Mouse (Mus musculus): ENCODE results near the gene Grm4. TPM values are rescaled to one million over a fixed set of nuclear protein-coding genes. Genes with fewer than 3 reads are reported as not detected.

The Grm4 gene
- polyA plus RNA-seq (2021): 0.01 TPM

GRCm38 (mm10) chr17:27521303-27521702 is at the start of gene Grm4:
Grm4 (minus strand) TSS chr17:27521403.
- POLR2A ChIA-PET: no interaction called here
- in situ Hi-C loops (cut with MboI; ENCODE audit: low pct_unique_long_range_greater_than_20kb): no loop called here
- peaks cover 12% of the 10 kb centered on the region for H3K27me3 ChIP-seq
- ATAC-seq (no peak), DNase-seq (ENCODE audit: low read depth, low spot score) (no peak)
- CTCF ChIA-PET: no interaction called here
- no peak for TF ChIP-seq CTCF (IDR thresholded peaks at IDR 0.05)

GRCm38 (mm10) chr17:27568228-27568627 is 47.0 kb upstream of the Grm4 start:
- H3K27me3 ChIP-seq: no peaks in the 10 kb centered on the region
- ChIA-PET CTCF (interaction anchor here (1.6 kb wide), 1 partner anchor 33 kb away, joined by 7 read pairs; no protein-coding TSS in a partner anchor), POLR2A (no interaction called here)
- TF ChIP-seq CTCF (IDR thresholded peaks at IDR 0.05): no peak
- ATAC-seq (no peak), DNase-seq (ENCODE audit: low read depth, low spot score) (no peak)
- in situ Hi-C loops (cut with MboI; ENCODE audit: low pct_unique_long_range_greater_than_20kb): loop anchor here (5.0 to 10.0 kb wide), 2 partner anchors 64 to 197 kb away; no protein-coding TSS in a partner anchor

- DNase-seq (ENCODE audit: low read depth, low spot score): no peak
- no peak for ATAC-seq
- no peaks in the 10 kb centered on the region for H3K27me3 ChIP-seq
- POLR2A ChIA-PET: interaction anchor here (0.5 to 1.7 kb wide), 3 partner anchors 8 to 57 kb away, joined by 3 to 5 read pairs (median 4); no protein-coding TSS in a partner anchor
- in situ Hi-C loops (cut with MboI; ENCODE audit: low pct_unique_long_range_greater_than_20kb): loop anchor here (5.0 to 10.0 kb wide), 2 partner anchors 66 to 199 kb away; no protein-coding TSS in a partner anchor
- no peak for TF ChIP-seq CTCF (IDR thresholded peaks at IDR 0.05)
- CTCF ChIA-PET: interaction anchor here (0.7 to 1.7 kb wide), 5 partner anchors 12 to 67 kb away, joined by 3 to 10 read pairs (median 3); no protein-coding TSS in a partner anchor
These were observed 44.7 kb upstream of the Grm4 start for GRCm38 (mm10) chr17:27565942-27566267.

GRCm38 (mm10) chr17:27565163-27565941 is 44.1 kb upstream of the Grm4 start, which contains the start of gene AI413582:
AI413582 (minus strand) TSS chr17:27565756.
- peak; percentile 82 for ATAC-seq
- no peak for DNase-seq (ENCODE audit: low read depth, low spot score)
- TF ChIP-seq CTCF (IDR thresholded peaks at IDR 0.05): no peak
- ChIA-PET CTCF (interaction anchor here (0.8 to 1.7 kb wide), 6 partner anchors 13 to 67 kb away, joined by 3 to 10 read pairs (median 3); no protein-coding TSS in a partner anchor), POLR2A (interaction anchor here (0.6 to 1.7 kb wide), 3 partner anchors 39 to 61 kb away, joined by 3 to 5 read pairs (median 3); no protein-coding TSS in a partner anchor)
- no peaks in the 10 kb centered on the region for H3K27me3 ChIP-seq
- in situ Hi-C loops (cut with MboI; ENCODE audit: low pct_unique_long_range_greater_than_20kb): loop anchor here (5.0 to 10.0 kb wide), 2 partner anchors 67 to 199 kb away; no protein-coding TSS in a partner anchor

GRCm38 (mm10) chr17:27564391-27565162 is 43.4 kb upstream of the Grm4 start:
- ChIA-PET CTCF (interaction anchor here (1.2 to 1.7 kb wide), 4 partner anchors 13 to 68 kb away, joined by 3 to 10 read pairs (median 3); no protein-coding TSS in a partner anchor), POLR2A (interaction anchor here (0.6 to 1.7 kb wide), 3 partner anchors 39 to 62 kb away, joined by 3 to 5 read pairs (median 3); no protein-coding TSS in a partner anchor)
- H3K27me3 ChIP-seq: no peaks in the 10 kb centered on the region
- in situ Hi-C loops (cut with MboI; ENCODE audit: low pct_unique_long_range_greater_than_20kb): loop anchor here (5.0 to 10.0 kb wide), 2 partner anchors 68 to 200 kb away; no protein-coding TSS in a partner anchor
- no peak for ATAC-seq
- TF ChIP-seq CTCF (IDR thresholded peaks at IDR 0.05): no peak
- DNase-seq (ENCODE audit: low read depth, low spot score): no peak

- in situ Hi-C loops (cut with MboI; ENCODE audit: low pct_unique_long_range_greater_than_20kb): loop anchor here (10.0 kb wide), 1 partner anchor 201 kb away; no protein-coding TSS in a partner anchor
These were observed 42.6 kb upstream of the Grm4 start for GRCm38 (mm10) chr17:27563771-27564244.

GRCm38 (mm10) chr17:27561809-27562526 is 40.8 kb upstream of the Grm4 start:
- TF ChIP-seq CTCF (IDR thresholded peaks at IDR 0.05): no peak
- no peaks in the 10 kb centered on the region for H3K27me3 ChIP-seq
- in situ Hi-C loops (cut with MboI; ENCODE audit: low pct_unique_long_range_greater_than_20kb): loop anchor here (10.0 kb wide), 1 partner anchor 203 kb away; no protein-coding TSS in a partner anchor
- ATAC-seq (no peak), DNase-seq (ENCODE audit: low read depth, low spot score) (peak; percentile 71)
- CTCF ChIA-PET: no interaction called here
- POLR2A ChIA-PET: interaction anchor here (1.2 kb wide), 1 partner anchor 62 kb away, joined by 3 read pairs; the partner anchor contains the start of gene Nudt3

More at GRCm38 (mm10) chr17:27563771-27564244, 42.6 kb upstream of the Grm4 start:
- DNase-seq (ENCODE audit: low read depth, low spot score): no peak
- ATAC-seq: no peak
- ChIA-PET POLR2A (interaction anchor here (0.7 kb wide), 1 partner anchor 13 kb away, joined by 3 read pairs; no protein-coding TSS in a partner anchor), CTCF (no interaction called here)
- TF ChIP-seq CTCF (IDR thresholded peaks at IDR 0.05): no peak
- H3K27me3 ChIP-seq: no peaks in the 10 kb centered on the region

- POLR2A ChIA-PET: interaction anchor here (0.6 to 1.2 kb wide), 2 partner anchors 63 to 200 kb away, joined by 3 read pairs; partner anchors contain the start of gene Nudt3
- DNase-seq (ENCODE audit: low read depth, low spot score): no peak
- ATAC-seq: no peak
- CTCF ChIA-PET: no interaction called here
- no peak for TF ChIP-seq CTCF (IDR thresholded peaks at IDR 0.05)
- H3K27me3 ChIP-seq: no peaks in the 10 kb centered on the region
- in situ Hi-C loops (cut with MboI; ENCODE audit: low pct_unique_long_range_greater_than_20kb): loop anchor here (10.0 kb wide), 1 partner anchor 204 kb away; no protein-coding TSS in a partner anchor
These were observed 39.8 kb upstream of the Grm4 start for GRCm38 (mm10) chr17:27560926-27561480.

- in situ Hi-C loops (cut with MboI; ENCODE audit: low pct_unique_long_range_greater_than_20kb): no loop called here
- POLR2A ChIA-PET: interaction anchor here (0.6 kb wide), 1 partner anchor 59 kb away, joined by 3 read pairs; no protein-coding TSS in a partner anchor
- H3K27me3 ChIP-seq: no peaks in the 10 kb centered on the region
- TF ChIP-seq CTCF (IDR thresholded peaks at IDR 0.05): no peak
- DNase-seq (ENCODE audit: low read depth, low spot score): no peak
- CTCF ChIA-PET: no interaction called here
- ATAC-seq: no peak
These were observed 38.4 kb upstream of the Grm4 start for GRCm38 (mm10) chr17:27559596-27559995.
